Mouse (Mus musculus) myocyte (in vitro differentiated cells): ENCODE data around the gene Sdsl. TPM values are rescaled to one million over a fixed set of nuclear protein-coding genes. Genes with fewer than 3 reads are reported as not detected.

ENCODE experiments used
- H3K27me3 ChIP-seq: one replicate; pipeline ENCODE4 v1.6.1; 2011; ENCODE audit not compliant: control insufficient read depth, insufficient read depth, insufficient read length
- H3K36me3 ChIP-seq: one replicate; pipeline ENCODE4 v1.6.1; 2011; ENCODE audit not compliant: control insufficient read depth, insufficient read depth
- H3K4me2 ChIP-seq: one replicate; pipeline ENCODE4 v1.6.1; 2011; ENCODE audit warnings: low read depth, control low read depth
- H3K4me3 ChIP-seq: one replicate; pipeline ENCODE4 v1.5.1; 2011; ENCODE audit warnings: mild to moderate bottlenecking, control low read depth, moderate library complexity
- H3K79me2 ChIP-seq: one replicate; pipeline ENCODE4 v1.6.1; 2011; ENCODE audit not compliant: control insufficient read depth, insufficient read depth
- H3ac ChIP-seq: one replicate; pipeline ENCODE4 v1.6.1; 2011; ENCODE audit not compliant: control insufficient read depth, insufficient read length
- CEBPB ChIP-seq: IDR thresholded peaks from 2 replicates; pipeline ENCODE4 v1.6.1; 2011; ENCODE audit warnings: mild to moderate bottlenecking, moderate library complexity; ENCODE audit not compliant: poor library complexity, insufficient read depth, severe bottlenecking
- E2F4 ChIP-seq: IDR thresholded peaks from one replicate; pipeline ENCODE4 v1.6.1; 2011; ENCODE audit warnings: mild to moderate bottlenecking, control low read depth, moderate library complexity; ENCODE audit not compliant: insufficient read depth
- MAX ChIP-seq: IDR thresholded peaks from one replicate; pipeline ENCODE4 v1.6.1; 2011; ENCODE audit warnings: low read depth, mild to moderate bottlenecking, control low read depth
- MYOD1 ChIP-seq, 3 experiments: IDR thresholded peaks; one replicate each; pipeline ENCODE4 v1.6.1; 2011; ENCODE audit warnings: control low read depth in 2 of 3, low read depth in 2 of 3, mild to moderate bottlenecking in 2 of 3, moderate library complexity in 1 of 3; ENCODE audit not compliant: insufficient read length in 2 of 3, control insufficient read depth in 1 of 3
- MYOG ChIP-seq, 3 experiments: IDR thresholded peaks; one replicate each; pipeline ENCODE4 v1.6.1; 2011; ENCODE audit warnings: control low read depth in 2 of 3, low read depth in 2 of 3, mild to moderate bottlenecking in 2 of 3; ENCODE audit not compliant: insufficient read length in 2 of 3, control insufficient read depth in 1 of 3, insufficient read depth in 1 of 3
- POLR2A ChIP-seq: IDR thresholded peaks from one replicate; pipeline ENCODE4 v1.6.1; 2011; ENCODE audit warnings: low read depth, mild to moderate bottlenecking, control low read depth, moderate library complexity; ENCODE audit not compliant: insufficient read length
- POLR2AphosphoS2 ChIP-seq: IDR thresholded peaks from one replicate; pipeline ENCODE4 v1.6.1; 2011; ENCODE audit warnings: low read depth, control low read depth; ENCODE audit not compliant: insufficient read length
- REST ChIP-seq: IDR thresholded peaks from one replicate; pipeline ENCODE4 v1.6.1; 2011; ENCODE audit warnings: mild to moderate bottlenecking, control low read depth, moderate library complexity; ENCODE audit not compliant: insufficient read depth, insufficient read length
- SRF ChIP-seq: IDR thresholded peaks from one replicate; pipeline ENCODE4 v1.6.1; 2011; ENCODE audit warnings: low read depth; ENCODE audit not compliant: control insufficient read depth, insufficient read length
- TCF12 ChIP-seq: IDR thresholded peaks from one replicate; pipeline ENCODE4 v1.6.1; 2011; ENCODE audit warnings: mild to moderate bottlenecking, control low read depth; ENCODE audit not compliant: poor library complexity, insufficient read depth, severe bottlenecking
- TCF3 ChIP-seq: IDR thresholded peaks from one replicate; pipeline ENCODE4 v1.6.1; 2011; ENCODE audit warnings: low read depth, control low read depth; ENCODE audit not compliant: insufficient read length
- USF1 ChIP-seq: IDR thresholded peaks from one replicate; pipeline ENCODE4 v1.6.1; 2011; ENCODE audit warnings: low read depth, mild to moderate bottlenecking, control low read depth, moderate library complexity
- polyA plus RNA-seq: library from polyadenylated mRNA; unstranded; fragments of >200 nt; fragmentation: generic; extraction: Trizol; gene quantifications from one replicate; pipeline ENCODE4 v1.2.1, GENCODE M21; 2012; ENCODE audit warnings: missing spikeins

The Sdsl gene
- polyA plus RNA-seq, 1 experiment, result 1.4 TPM

GRCm38 (mm10) chr5:120434231-120434735 lies 38.3 kb downstream of the Sdsl start:
- Histone ChIP-seq H3ac (no peak overlapping the region), H3K36me3 (no peaks in the 10 kb centered on the region), H3K27me3 (peaks cover 95% of the 10 kb centered on the region), H3K79me2 (no peaks in the 10 kb centered on the region), H3K4me3 (no peak overlapping the region), H3K4me2 (no peak overlapping the region)
- TF ChIP-seq MAX (no peak), POLR2A (no peak), USF1 (no peak), E2F4 (no peak), MYOG (IDR thresholded peaks at IDR 0.05; ENCODE audit: control insufficient read depth in 1 of 3, insufficient read depth in 1 of 3, insufficient read length in 2 of 3, low read depth in 2 of 3) (no peak), SRF (no peak), POLR2AphosphoS2 (no peak), TCF12 (no peak), REST (no peak), MYOD1 (IDR thresholded peaks at IDR 0.05; ENCODE audit: control insufficient read depth in 1 of 3, insufficient read length in 2 of 3, low read depth in 2 of 3) (no peak), CEBPB (no peak), TCF3 (no peak)

- H3ac ChIP-seq, result no peak overlapping the region
- H3K36me3 ChIP-seq, result no peaks in the 10 kb centered on the region
- no peaks in the 10 kb centered on the region for H3K79me2 ChIP-seq
- H3K4me3 ChIP-seq, result no peak overlapping the region
- no peak for TF ChIP-seq MYOG (IDR thresholded peaks at IDR 0.05; ENCODE audit: control insufficient read depth in 1 of 3, insufficient read depth in 1 of 3, insufficient read length in 2 of 3, low read depth in 2 of 3)
- no peak for TF ChIP-seq SRF
- TF ChIP-seq E2F4, result no peak
- no peak for TF ChIP-seq TCF3
- TF ChIP-seq MAX, result no peak
- TF ChIP-seq CEBPB, result no peak
- TF ChIP-seq REST, result no peak
- TF ChIP-seq USF1, result no peak
- no peak for TF ChIP-seq TCF12
- H3K4me2 ChIP-seq, result no peak overlapping the region
- peaks cover 93% of the 10 kb centered on the region for H3K27me3 ChIP-seq
Observed at GRCm38 (mm10) chr5:120433135-120433760, 39.4 kb downstream of the Sdsl start.

GRCm38 (mm10) chr5:120432486-120433015 lies 40.1 kb downstream of the Sdsl start:
- Histone ChIP-seq H3ac (no peak overlapping the region), H3K79me2 (no peaks in the 10 kb centered on the region), H3K36me3 (no peaks in the 10 kb centered on the region), H3K4me3 (no peak overlapping the region), H3K4me2 (no peak overlapping the region), H3K27me3 (peaks cover 91% of the 10 kb centered on the region)
- TF ChIP-seq MAX (no peak), E2F4 (no peak), MYOG (IDR thresholded peaks at IDR 0.05; ENCODE audit: control insufficient read depth in 1 of 3, insufficient read depth in 1 of 3, insufficient read length in 2 of 3, low read depth in 2 of 3) (no peak), TCF3 (no peak), TCF12 (no peak), SRF (no peak), POLR2AphosphoS2 (no peak)

GRCm38 (mm10) chr5:120431649-120432485 lies 40.7 kb downstream of the Sdsl start, which contains the start of gene Lhx5:
Gene Lhx5, plus strand, starts transcription at chr5:120431699.
- no peaks in the 10 kb centered on the region for H3K79me2 ChIP-seq
- TF ChIP-seq TCF12, result no peak
- no peak for TF ChIP-seq MYOD1 (IDR thresholded peaks at IDR 0.05; ENCODE audit: control insufficient read depth in 1 of 3, insufficient read length in 2 of 3, low read depth in 2 of 3)
- TF ChIP-seq MAX, result no peak
- no peak for TF ChIP-seq REST
- no peak for TF ChIP-seq CEBPB
- no peak for TF ChIP-seq E2F4
- TF ChIP-seq POLR2AphosphoS2, result no peak
- TF ChIP-seq POLR2A, result no peak
- no peak for TF ChIP-seq SRF
- TF ChIP-seq USF1, result no peak
- no peak for TF ChIP-seq MYOG (IDR thresholded peaks at IDR 0.05; ENCODE audit: control insufficient read depth in 1 of 3, insufficient read depth in 1 of 3, insufficient read length in 2 of 3, low read depth in 2 of 3)
- no peak for TF ChIP-seq TCF3
- no peaks in the 10 kb centered on the region for H3K36me3 ChIP-seq
- H3K27me3 ChIP-seq, result peaks cover 91% of the 10 kb centered on the region
- H3ac ChIP-seq, result no peak within 1 kb of the TSS
- no peak within 1 kb of the TSS for H3K4me2 ChIP-seq
- no peak within 1 kb of the TSS for H3K4me3 ChIP-seq
